Mouse (Mus musculus) embryonic facial prominence, embryonic 11.5 days (tissue): ENCODE results near the gene Cotl1. TPM values are rescaled to one million over a fixed set of nuclear protein-coding genes. Genes with fewer than 3 reads are reported as not detected.
A peak's percentile ranks its signal among the peaks of the same experiment; 100 is the strongest.

Source experiments
- ATAC-seq: fragments of 200-750 bp; cut with Nextera tagmentation; replicated peaks from 2 replicates; pipeline ENCODE4 v1.8.0; 2017; ENCODE audit warnings: low read depth; ENCODE audit not compliant: insufficient number of reproducible peaks, low FRiP score, low TSS enrichment
- DNase-seq: peaks from one replicate; pipeline ENCODE4 v3.0.0-alpha.2; 2015; ENCODE audit warnings: low spot score
- H3K27ac ChIP-seq: fragments of 300-500 bp; sonication (generic); replicated peaks from 2 replicates; pipeline ENCODE4 v1.5.1; 2014; ENCODE audit warnings: mild to moderate bottlenecking, low read depth, low read length, control low read depth
- H3K27me3 ChIP-seq: fragments of 300-500 bp; sonication (generic); 2 replicates; pipeline ENCODE4 v1.6.1; 2014; ENCODE audit warnings: mild to moderate bottlenecking, low read length, moderate library complexity, mixed read lengths; ENCODE audit not compliant: control insufficient read depth, insufficient read depth
- H3K36me3 ChIP-seq: fragments of 300-500 bp; sonication (generic); replicated peaks from 2 replicates; pipeline ENCODE4 v1.6.1; 2014; ENCODE audit warnings: low read depth, mild to moderate bottlenecking, low read length, moderate library complexity, mixed read lengths; ENCODE audit not compliant: control insufficient read depth, insufficient read depth
- H3K4me1 ChIP-seq: fragments of 300-500 bp; sonication (generic); 2 replicates; pipeline ENCODE4 v1.6.1; 2014; ENCODE audit warnings: low read length, mixed read lengths; ENCODE audit not compliant: control insufficient read depth, insufficient read depth
- H3K4me2 ChIP-seq: fragments of 300-500 bp; sonication (generic); 2 replicates; pipeline ENCODE4 v1.6.1; 2014; ENCODE audit warnings: low read depth, mild to moderate bottlenecking, control low read depth, low read length, moderate library complexity
- H3K4me3 ChIP-seq: fragments of 300-500 bp; sonication (generic); 2 replicates; pipeline ENCODE4 v1.5.1; 2014; ENCODE audit warnings: low read depth, low read length, control low read depth
- H3K9ac ChIP-seq: fragments of 300-500 bp; sonication (generic); replicated peaks from 2 replicates; pipeline ENCODE4 v1.6.1; 2014; ENCODE audit warnings: mild to moderate bottlenecking, control low read depth, low read length
- H3K9me3 ChIP-seq: fragments of 300-500 bp; sonication (generic); replicated peaks from 2 replicates; pipeline ENCODE4 v1.6.1; 2016; ENCODE audit warnings: mild to moderate bottlenecking, low read length, inconsistent platforms, mixed read lengths; ENCODE audit not compliant: control insufficient read depth
- WGBS: fragments of 180-500 bp; shearing (Covaris S2); extraction: QIAGEN DNeasy Blood & Tissue Kit; methylation state at CpG from one replicate; pipeline ENCODE4 v1.1.7; 2014; 5-methylcytosine and 5-hydroxymethylcytosine counted together
- polyA plus RNA-seq: library from polyadenylated mRNA; unstranded; fragments of >200 nt; fragmentation: Nextera tagmentation; extraction: Ambion mirVana; gene quantifications from 2 replicates; pipeline ENCODE4 v1.2.1, GENCODE M21; 2014

Gene Cotl1
- polyA plus RNA-seq, 1 experiment from 2014 or later: 321 TPM

DNA sequence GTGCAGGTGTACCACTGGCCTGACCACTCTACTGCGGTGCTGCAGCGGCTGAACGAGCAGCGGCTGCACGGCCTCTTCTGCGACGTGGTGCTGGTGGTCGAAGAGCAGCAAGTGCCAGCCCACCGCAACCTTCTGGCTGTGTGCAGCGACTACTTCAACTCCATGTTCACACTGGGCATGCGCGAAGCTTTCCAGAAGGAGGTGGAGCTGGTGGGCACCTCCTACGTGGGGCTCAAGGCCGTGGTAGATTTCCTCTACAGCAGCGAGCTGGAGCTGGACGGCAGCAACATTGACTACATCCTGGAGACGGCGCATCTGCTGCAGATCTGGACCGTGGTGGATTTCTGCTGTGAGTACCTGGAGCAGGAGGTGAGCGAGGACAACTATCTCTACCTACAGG is 29.3 kb upstream of the Cotl1 start:
- no peak overlapping the region for H3K9ac ChIP-seq
- no peaks in the 10 kb centered on the region for H3K9me3 ChIP-seq
- 86% methylated on average over 20 of the region's 20 CpGs for WGBS
- no peak for DNase-seq
- H3K4me1 ChIP-seq: no peaks in the 10 kb centered on the region
- no peak overlapping the region for H3K27ac ChIP-seq
- H3K36me3 ChIP-seq: peaks cover 7% of the 10 kb centered on the region
- no peak overlapping the region for H3K4me3 ChIP-seq
- no peaks in the 10 kb centered on the region for H3K27me3 ChIP-seq
- no peak overlapping the region for H3K4me2 ChIP-seq
- ATAC-seq: no peak

DNA sequence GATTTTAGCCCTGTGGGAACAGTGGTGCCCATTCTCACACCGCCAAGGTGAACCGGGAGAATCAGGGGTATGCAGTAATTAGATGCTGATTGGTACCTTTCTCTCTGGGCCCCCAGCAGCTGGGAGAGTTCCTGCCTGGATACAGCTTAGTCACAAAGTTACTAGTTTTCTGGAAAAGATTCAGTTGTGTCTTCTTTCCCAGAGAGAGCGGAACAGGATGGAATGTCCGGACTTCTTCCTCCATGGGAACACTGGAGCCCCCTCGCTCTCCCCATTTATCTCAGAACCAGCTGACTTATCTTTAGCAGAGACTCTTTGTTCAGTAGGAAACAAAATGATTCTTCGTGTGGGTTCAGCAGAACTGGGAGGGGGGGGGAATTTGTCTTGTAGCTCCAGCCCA is 22.4 kb upstream of the Cotl1 start:
- 14% methylated on average over 6 of the region's 6 CpGs for WGBS
- Histone ChIP-seq H3K4me1 (no peaks in the 10 kb centered on the region), H3K9ac (peak overlapping the region; percentile 79), H3K4me3 (peak overlapping the region; percentile 71), H3K9me3 (no peaks in the 10 kb centered on the region), H3K36me3 (no peaks in the 10 kb centered on the region), H3K27ac (no peak overlapping the region), H3K4me2 (peak overlapping the region; percentile 91), H3K27me3 (0 out of 2 replicates have a peak, but pooled peaks cover 4% of the 10 kb centered on the region)
- DNase-seq: no peak
- ATAC-seq: no peak; the same call in 1 of the 2 replicates

DNA sequence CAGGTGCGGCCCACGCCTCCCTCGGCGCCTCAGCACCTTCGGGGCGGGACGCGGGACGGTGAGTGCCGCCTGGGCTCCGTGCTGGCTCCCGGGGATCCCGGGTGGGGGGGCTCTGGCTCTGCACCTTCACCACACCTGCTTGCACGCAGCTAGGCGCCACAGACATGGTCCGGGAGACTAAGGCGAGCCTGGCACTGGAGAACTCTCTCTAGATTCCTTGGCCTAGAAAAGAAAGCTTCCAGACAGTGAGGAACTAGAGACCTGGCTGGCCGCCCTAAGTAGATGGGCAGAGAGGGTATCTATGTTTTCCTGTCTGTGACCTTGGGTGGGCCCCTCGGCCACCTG is 22.0 kb upstream of the Cotl1 start:
- no peaks in the 10 kb centered on the region for H3K36me3 ChIP-seq
- 0 out of 2 replicates have a peak, but pooled peaks cover 4% of the 10 kb centered on the region for H3K27me3 ChIP-seq
- peak overlapping the region; percentile 71 for H3K4me3 ChIP-seq
- WGBS: 1% methylated on average over 19 of the region's 19 CpGs
- H3K4me1 ChIP-seq: no peaks in the 10 kb centered on the region
- peak overlapping the region; percentile 91 for H3K4me2 ChIP-seq
- H3K9ac ChIP-seq: peak overlapping the region; percentile 79
- DNase-seq: peak; percentile 38
- no peaks in the 10 kb centered on the region for H3K9me3 ChIP-seq
- no peak overlapping the region for H3K27ac ChIP-seq
- no peak; the same call in 1 of the 2 replicates for ATAC-seq

DNA sequence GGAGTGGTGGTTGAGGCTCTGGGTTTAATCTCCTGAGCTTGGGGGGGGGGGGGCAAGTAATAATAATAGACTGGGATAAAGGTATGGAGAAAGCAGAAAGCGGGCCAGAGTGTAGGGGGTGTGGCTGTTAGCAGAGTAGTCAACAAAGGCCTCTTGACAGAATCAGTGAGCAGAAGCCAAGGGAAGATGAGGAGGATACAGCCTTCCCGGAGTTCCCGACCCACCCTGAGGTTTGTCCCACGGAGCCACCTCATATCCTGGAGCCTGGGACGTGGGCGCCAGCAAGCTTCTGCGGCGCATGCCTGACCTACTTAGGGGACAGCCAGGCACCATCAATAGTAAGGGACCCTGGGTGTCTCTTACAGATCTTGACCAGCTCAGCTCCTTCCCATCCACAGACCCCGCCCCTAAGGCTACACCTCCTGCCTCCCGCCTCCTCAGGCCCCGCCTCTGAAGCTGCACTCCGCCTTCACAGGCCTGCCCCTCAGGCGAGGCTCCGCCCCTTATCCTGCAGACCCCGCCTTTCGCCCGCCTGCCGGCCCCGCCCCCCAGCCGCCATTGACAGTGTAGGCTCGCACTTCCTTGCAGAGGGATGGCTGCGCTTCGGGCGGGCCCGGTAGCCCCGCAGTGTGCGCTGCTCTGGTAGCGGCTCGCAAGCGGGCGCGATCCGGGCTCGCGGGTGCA is 21.5 kb upstream of the Cotl1 start, which contains the start of gene Klhl36:
Klhl36 (plus strand) TSS at position 561 of the 684 bp plus-strand sequence.
- H3K36me3 ChIP-seq: no peaks in the 10 kb centered on the region
- DNase-seq: peak; percentile 95
- no peaks in the 10 kb centered on the region for H3K4me1 ChIP-seq
- peak within 1 kb of the TSS; percentile 79 for H3K9ac ChIP-seq
- H3K4me3 ChIP-seq: peak within 1 kb of the TSS; percentile 71
- H3K27ac ChIP-seq: no peak within 1 kb of the TSS
- no peaks in the 10 kb centered on the region for H3K9me3 ChIP-seq
- under 1% methylated on average over 35 of the region's 35 CpGs for WGBS
- H3K4me2 ChIP-seq: peak within 1 kb of the TSS; percentile 91
- ATAC-seq: peak; percentile 96
- 0 out of 2 replicates have a peak, but pooled peaks cover 4% of the 10 kb centered on the region for H3K27me3 ChIP-seq

DNA sequence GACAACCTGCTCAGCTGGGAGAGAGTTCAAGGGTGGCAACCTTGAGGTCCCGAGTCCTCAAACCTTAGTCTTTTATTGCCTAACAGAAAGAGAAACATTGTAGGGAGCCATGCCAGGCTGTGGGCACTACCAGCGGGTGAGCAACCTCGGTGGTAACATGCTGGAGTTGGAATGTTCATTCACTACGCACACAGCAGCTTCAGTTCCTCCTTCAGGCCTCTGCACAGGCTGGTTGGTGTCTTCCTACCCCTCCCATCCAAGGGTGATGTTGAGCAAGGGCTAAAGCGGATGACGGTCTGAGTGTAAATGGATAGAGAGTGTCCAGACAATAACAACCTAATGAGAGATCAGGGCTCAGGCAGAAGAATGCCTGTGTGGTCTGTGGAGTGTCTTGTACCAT is 17.4 kb upstream of the Cotl1 start:
- Histone ChIP-seq H3K4me1 (no peaks in the 10 kb centered on the region), H3K9me3 (no peaks in the 10 kb centered on the region), H3K27me3 (no peaks in the 10 kb centered on the region), H3K27ac (no peak overlapping the region), H3K4me2 (no peak overlapping the region), H3K9ac (no peak overlapping the region), H3K36me3 (no peaks in the 10 kb centered on the region), H3K4me3 (no peak overlapping the region)
- no peak for ATAC-seq
- 77% methylated on average over 6 of the region's 6 CpGs for WGBS
- no peak for DNase-seq

DNA sequence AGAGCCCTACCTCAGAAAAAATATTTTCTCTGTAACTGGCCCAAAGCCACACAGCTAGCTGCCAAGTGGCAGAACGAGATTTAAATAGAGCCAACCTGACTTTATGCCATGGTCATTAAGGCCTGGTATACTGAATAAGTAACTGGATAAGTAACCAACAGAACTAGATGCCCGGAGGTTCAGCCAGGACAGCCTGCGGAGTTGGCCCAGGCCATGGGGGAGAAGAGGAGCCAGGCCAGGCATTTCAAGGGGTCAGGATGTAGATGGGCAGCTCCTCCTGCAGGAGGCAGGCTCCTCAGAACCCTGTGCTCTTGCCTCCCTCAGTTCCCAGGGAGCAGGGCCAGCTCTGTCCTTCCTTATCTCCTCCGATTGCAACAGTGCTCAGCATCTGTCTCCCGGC is 15.3 kb upstream of the Cotl1 start:
- no peaks in the 10 kb centered on the region for H3K4me1 ChIP-seq
- H3K27ac ChIP-seq: no peak overlapping the region
- H3K4me2 ChIP-seq: no peak overlapping the region
- no peaks in the 10 kb centered on the region for H3K27me3 ChIP-seq
- ATAC-seq (no peak), DNase-seq (no peak)
- WGBS: 74% methylated on average over 5 of the region's 5 CpGs
- H3K36me3 ChIP-seq: no peaks in the 10 kb centered on the region
- no peak overlapping the region; the same call in 1 of the 2 replicates for H3K9ac ChIP-seq
- H3K9me3 ChIP-seq: no peaks in the 10 kb centered on the region
- no peak overlapping the region for H3K4me3 ChIP-seq

DNA sequence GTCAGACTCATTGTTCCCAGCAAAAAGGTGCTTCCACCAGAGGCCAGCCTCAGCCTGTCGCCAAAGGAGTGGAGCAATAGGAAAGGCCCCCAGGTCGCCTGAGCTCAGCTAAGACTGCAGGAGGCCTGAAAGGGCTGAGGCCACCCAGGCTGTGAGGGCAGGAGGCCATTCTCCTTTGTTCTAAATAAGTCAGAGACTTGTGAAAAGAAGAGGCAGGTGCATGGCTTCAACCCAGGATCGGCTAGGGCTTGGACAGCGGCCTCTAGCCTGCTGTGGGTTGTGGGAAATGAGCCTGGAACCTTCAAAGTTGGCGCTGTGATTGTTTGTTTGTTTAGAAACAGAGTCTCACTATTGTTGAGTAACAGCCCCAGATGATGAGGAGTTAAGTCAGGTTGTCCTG is 13.7 kb upstream of the Cotl1 start:
- WGBS: 45% methylated on average over 5 of the region's 5 CpGs
- no peaks in the 10 kb centered on the region for H3K9me3 ChIP-seq
- H3K4me3 ChIP-seq: no peak overlapping the region
- no peaks in the 10 kb centered on the region for H3K36me3 ChIP-seq
- H3K4me2 ChIP-seq: no peak overlapping the region
- no peaks in the 10 kb centered on the region for H3K27me3 ChIP-seq
- DNase-seq: no peak
- no peak for ATAC-seq
- H3K4me1 ChIP-seq: no peaks in the 10 kb centered on the region
- no peak overlapping the region for H3K9ac ChIP-seq
- H3K27ac ChIP-seq: no peak overlapping the region

DNA sequence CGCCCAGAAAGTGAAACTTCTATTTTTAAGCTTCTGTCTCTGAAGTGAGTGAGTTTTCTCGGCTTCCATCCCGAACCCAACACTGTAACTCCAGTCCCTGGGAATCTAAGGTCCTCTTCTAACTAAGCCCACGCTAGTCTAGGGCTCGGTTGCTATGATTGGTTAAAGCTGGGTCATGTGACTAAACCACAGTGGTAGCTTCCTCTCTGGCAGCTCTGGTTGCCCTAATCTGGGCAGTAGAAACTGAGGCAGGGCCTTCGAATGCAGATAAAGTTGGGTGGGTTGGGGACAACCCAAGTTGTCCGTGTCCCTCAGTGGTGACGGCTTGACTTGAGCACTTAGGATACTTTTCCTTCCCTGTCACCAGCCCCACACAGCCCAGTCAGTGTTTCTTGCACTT is 13.2 kb upstream of the Cotl1 start:
- H3K9me3 ChIP-seq: no peaks in the 10 kb centered on the region
- no peak overlapping the region for H3K4me3 ChIP-seq
- no peaks in the 10 kb centered on the region for H3K4me1 ChIP-seq
- no peak overlapping the region for H3K9ac ChIP-seq
- no peak for DNase-seq
- H3K27me3 ChIP-seq: no peaks in the 10 kb centered on the region
- WGBS: 49% methylated on average over 8 of the region's 8 CpGs
- ATAC-seq: no peak
- no peak overlapping the region for H3K4me2 ChIP-seq
- no peak overlapping the region for H3K27ac ChIP-seq
- no peaks in the 10 kb centered on the region for H3K36me3 ChIP-seq
